Mouse (Mus musculus) cerebellum, adult 2 months (tissue): ENCODE measurements around the gene Wdfy4.

Source experiments
- CTCF ChIP-seq: fragments of 200-500 bp; IDR thresholded peaks from 2 replicates; pipeline ENCODE4 v1.5.1; 2011; ENCODE audit warnings: low read depth, mild to moderate bottlenecking, control low read depth, low read length, moderate library complexity, borderline replicate concordance; ENCODE audit not compliant: insufficient read depth
- POLR2A ChIP-seq: fragments of 200-500 bp; IDR thresholded peaks from 2 replicates; pipeline ENCODE4 v1.6.1; 2011; ENCODE audit warnings: low read length, control low read depth, borderline replicate concordance; ENCODE audit not compliant: insufficient read depth

DNA sequence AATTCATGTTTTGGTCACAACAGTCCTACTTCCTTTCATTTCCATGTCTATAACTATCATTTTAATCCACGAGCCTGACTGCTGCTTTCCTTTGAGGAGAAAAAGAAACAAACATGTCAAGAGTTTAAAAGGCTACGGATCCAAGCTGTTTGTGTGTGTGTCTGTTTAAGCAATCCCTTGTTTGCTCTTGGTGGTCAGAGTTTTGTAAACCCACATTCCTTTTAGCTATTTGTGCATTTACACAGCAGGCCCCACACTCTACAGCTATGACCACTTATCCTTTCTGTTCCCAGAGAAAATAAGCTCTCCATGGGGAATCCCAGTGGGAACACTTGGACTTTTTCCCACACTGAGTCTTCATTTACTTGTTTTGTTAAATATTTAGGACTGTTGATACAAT lies 269.9 kb downstream of the Wdfy4 start:
- TF ChIP-seq POLR2A = no peak
- TF ChIP-seq CTCF = no peak
